Mouse (Mus musculus) forebrain, embryonic 10.5 days (tissue): ENCODE results near the gene Pkn3. TPM values are rescaled to one million over a fixed set of nuclear protein-coding genes. Genes with fewer than 3 reads are reported as not detected.

ENCODE experiments used
- DNase-seq: peaks from one replicate; pipeline ENCODE4 v3.0.0-alpha.2; 2017; ENCODE audit warnings: low spot score; ENCODE audit errors: extremely low spot score
- H3K27ac ChIP-seq: fragments of 300-500 bp; sonication (generic); 2 replicates; pipeline ENCODE4 v1.5.1; 2016; ENCODE audit warnings: mild to moderate bottlenecking
- H3K27me3 ChIP-seq: fragments of 300-500 bp; sonication (generic); 2 replicates; pipeline ENCODE4 v1.6.1; 2016; ENCODE audit warnings: mild to moderate bottlenecking; ENCODE audit not compliant: poor library complexity, severe bottlenecking
- H3K36me3 ChIP-seq: fragments of 300-500 bp; sonication (generic); replicated peaks from 2 replicates; pipeline ENCODE4 v1.6.1; 2016; ENCODE audit warnings: mild to moderate bottlenecking, moderate library complexity
- H3K4me1 ChIP-seq: fragments of 300-500 bp; sonication (generic); 2 replicates; pipeline ENCODE4 v1.6.1; 2016
- H3K4me3 ChIP-seq: fragments of 300-500 bp; sonication (generic); 2 replicates; pipeline ENCODE4 v1.5.1; 2016; ENCODE audit warnings: mild to moderate bottlenecking, moderate library complexity
- H3K9me3 ChIP-seq: fragments of 300-500 bp; sonication (generic); 2 replicates; pipeline ENCODE4 v1.6.1; 2016; ENCODE audit warnings: mild to moderate bottlenecking, moderate library complexity
- WGBS: fragments of 180-500 bp; shearing (Covaris S2); methylation state at CpG from one replicate; pipeline ENCODE4 v1.1.7; 2016; 5-methylcytosine and 5-hydroxymethylcytosine counted together
- polyA plus RNA-seq: library from polyadenylated mRNA; unstranded; fragments of >200 nt; fragmentation: Nextera tagmentation; extraction: Ambion mirVana; gene quantifications from 2 replicates; pipeline ENCODE4 v1.2.1, GENCODE M21; 2016

Gene Pkn3
- polyA plus RNA-seq, 1 experiment from 2014 or later = 12.4 TPM

GRCm38 (mm10) chr2:30091521-30091920 is 14.0 kb downstream of the Pkn3 start:
- DNase-seq = no peak
- Histone ChIP-seq H3K27me3 (no peaks in the 10 kb centered on the region), H3K9me3 (no peaks in the 10 kb centered on the region), H3K36me3 (peaks cover 43% of the 10 kb centered on the region), H3K4me3 (peak overlapping the region; percentile 72; the same call in 1 of the 2 replicates), H3K27ac (no peak overlapping the region), H3K4me1 (peaks cover 36% of the 10 kb centered on the region)
- 94% methylated on average over 12 of the region's 12 CpGs for WGBS

DNA sequence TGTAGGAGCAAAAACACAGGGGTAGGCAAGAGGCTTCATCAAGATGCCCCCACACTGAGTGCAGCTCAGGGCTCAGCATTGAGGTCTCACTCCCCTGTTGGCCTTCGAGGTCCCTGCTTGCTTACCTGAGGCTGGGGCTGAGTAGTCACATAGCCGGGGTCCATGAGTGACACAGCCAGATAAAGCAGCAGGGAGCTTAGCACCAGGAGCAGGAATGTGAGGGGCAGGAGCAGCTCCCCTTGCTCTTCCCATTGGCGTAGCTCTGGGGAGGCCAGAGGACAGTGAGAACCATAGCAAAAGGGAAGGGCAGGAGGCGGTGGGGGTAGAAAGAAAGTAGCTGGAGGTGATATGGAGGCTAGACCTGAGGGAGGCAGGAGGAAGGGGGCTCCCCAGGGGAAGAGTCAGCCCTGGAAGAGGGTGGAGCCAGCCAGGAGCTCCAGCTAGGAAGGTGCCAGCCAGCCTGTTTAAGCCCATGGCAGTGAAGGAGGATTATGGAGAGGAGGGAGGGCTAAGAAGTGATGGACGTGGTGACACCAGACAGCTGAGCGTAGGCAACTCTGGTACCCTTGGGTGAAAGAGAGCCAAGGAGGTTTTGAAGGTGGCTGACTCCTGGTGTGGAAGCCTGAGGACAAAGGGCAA is 14.9 kb downstream of the Pkn3 start:
- DNase-seq = no peak
- Histone ChIP-seq H3K4me1 (peaks cover 36% of the 10 kb centered on the region), H3K4me3 (peak overlapping the region; percentile 72), H3K9me3 (no peaks in the 10 kb centered on the region), H3K27ac (peak overlapping the region; percentile 88), H3K36me3 (peaks cover 35% of the 10 kb centered on the region), H3K27me3 (no peaks in the 10 kb centered on the region)
- 47% methylated on average over 6 of the region's 6 CpGs for WGBS

- H3K27me3 ChIP-seq = no peaks in the 10 kb centered on the region
- peak within 1 kb of the TSS; percentile 88 for H3K27ac ChIP-seq
- peaks cover 36% of the 10 kb centered on the region for H3K4me1 ChIP-seq
- under 1% methylated on average over 49 of the region's 51 CpGs for whole genome bisulfite sequencing
- peak within 1 kb of the TSS; percentile 72 for H3K4me3 ChIP-seq
- peaks cover 33% of the 10 kb centered on the region for H3K36me3 ChIP-seq
- H3K9me3 ChIP-seq = no peaks in the 10 kb centered on the region
- peak; percentile 95 for DNase-seq
These were observed 16.2 kb downstream of the Pkn3 start, which contains the start of gene Zdhhc12 for GRCm38 (mm10) chr2:30093471-30094207. Gene Zdhhc12 (minus strand): TSS chr2:30093648.

GRCm38 (mm10) chr2:30094208-30094588 is 16.7 kb downstream of the Pkn3 start:
- H3K4me3 ChIP-seq = peak overlapping the region; percentile 72
- peaks cover 32% of the 10 kb centered on the region for H3K36me3 ChIP-seq
- H3K27me3 ChIP-seq = no peaks in the 10 kb centered on the region
- DNase-seq = no peak
- peaks cover 36% of the 10 kb centered on the region for H3K4me1 ChIP-seq
- peak overlapping the region; percentile 88 for H3K27ac ChIP-seq
- 4% methylated on average over 13 of the region's 13 CpGs for WGBS
- no peaks in the 10 kb centered on the region for H3K9me3 ChIP-seq

- H3K27me3 ChIP-seq = no peaks in the 10 kb centered on the region
- H3K27ac ChIP-seq = no peak overlapping the region
- 79% methylated on average over 2 of the region's 2 CpGs for WGBS
- peaks cover 36% of the 10 kb centered on the region for H3K4me1 ChIP-seq
- peaks cover 28% of the 10 kb centered on the region for H3K36me3 ChIP-seq
- H3K9me3 ChIP-seq = no peaks in the 10 kb centered on the region
- no peak overlapping the region for H3K4me3 ChIP-seq
- peak; percentile 60 for DNase-seq
These were observed 18.5 kb downstream of the Pkn3 start for GRCm38 (mm10) chr2:30095882-30096527.

DNA sequence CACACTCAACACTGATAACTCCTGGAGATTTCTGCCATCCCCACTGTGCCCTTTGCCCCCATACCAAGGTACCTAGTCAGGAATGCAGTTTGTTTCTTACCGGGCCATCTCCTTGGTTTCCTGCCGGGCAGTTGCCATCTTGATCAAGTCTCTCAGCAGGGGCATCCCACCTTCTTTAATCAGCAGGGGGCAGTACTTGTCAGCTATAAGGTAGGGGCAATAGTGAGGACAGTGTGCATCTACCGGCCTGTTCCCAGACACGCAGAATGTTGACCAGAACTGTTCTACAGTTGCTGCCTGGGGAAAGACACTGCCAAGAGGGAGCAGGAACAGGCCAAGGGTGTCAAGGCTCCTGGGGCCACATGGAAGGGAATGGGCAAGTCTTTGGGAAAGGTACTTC is 22.7 kb downstream of the Pkn3 start:
- H3K27me3 ChIP-seq = no peaks in the 10 kb centered on the region
- H3K4me1 ChIP-seq = peaks cover 3% of the 10 kb centered on the region
- DNase-seq = no peak
- H3K9me3 ChIP-seq = no peaks in the 10 kb centered on the region
- peaks cover 53% of the 10 kb centered on the region for H3K36me3 ChIP-seq
- WGBS = 79% methylated on average over 4 of the region's 4 CpGs
- no peak overlapping the region for H3K4me3 ChIP-seq
- H3K27ac ChIP-seq = no peak overlapping the region

DNA sequence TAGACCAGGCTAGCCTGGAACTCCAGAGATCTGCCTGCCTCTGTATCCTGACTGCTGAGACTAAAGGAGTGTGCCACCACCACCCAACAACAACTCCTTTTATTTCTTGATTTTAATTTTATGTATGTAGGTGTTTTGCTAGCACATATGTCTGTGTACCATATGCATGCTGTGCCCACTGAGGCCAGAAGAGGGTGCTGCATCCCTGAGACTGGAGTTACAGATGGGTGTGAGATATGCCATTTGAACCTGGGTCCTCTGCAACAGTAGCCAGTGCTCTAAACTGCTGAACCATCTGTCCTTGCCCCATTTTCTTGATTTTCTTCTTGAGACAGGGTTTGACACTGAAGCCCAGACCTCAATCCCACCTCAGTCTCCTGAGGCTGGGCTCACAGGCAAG is 28.9 kb downstream of the Pkn3 start:
- DNase-seq = peak; percentile 54
- no peaks in the 10 kb centered on the region for H3K4me1 ChIP-seq
- H3K4me3 ChIP-seq = no peak overlapping the region
- H3K36me3 ChIP-seq = peaks cover 81% of the 10 kb centered on the region
- no peak overlapping the region for H3K27ac ChIP-seq
- no peaks in the 10 kb centered on the region for H3K9me3 ChIP-seq
- H3K27me3 ChIP-seq = no peaks in the 10 kb centered on the region

DNA sequence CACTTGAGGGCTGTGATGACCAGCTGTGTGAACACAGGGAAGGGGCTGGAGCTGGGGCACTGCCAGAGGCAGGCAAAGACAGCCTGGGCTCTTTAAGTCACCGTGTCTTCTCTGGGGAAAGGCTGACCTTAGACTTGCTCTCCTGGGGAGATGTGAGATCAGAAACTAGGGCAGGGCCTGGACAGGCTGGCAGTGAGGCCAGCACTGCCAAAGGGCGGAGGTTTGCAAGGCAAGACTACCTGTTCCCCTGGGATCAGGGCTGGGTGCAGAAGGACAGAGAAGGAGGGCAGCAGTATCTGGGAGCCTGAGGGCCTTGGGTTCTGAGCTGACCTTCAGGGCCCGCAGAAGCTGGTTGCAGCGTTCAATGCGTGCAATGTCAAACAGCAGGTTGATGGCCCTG is 30.2 kb downstream of the Pkn3 start:
- no peak for DNase-seq
- Histone ChIP-seq H3K4me1 (no peaks in the 10 kb centered on the region), H3K27ac (no peak overlapping the region), H3K9me3 (no peaks in the 10 kb centered on the region), H3K36me3 (peaks cover 80% of the 10 kb centered on the region), H3K4me3 (no peak overlapping the region), H3K27me3 (no peaks in the 10 kb centered on the region)
- WGBS = 95% methylated on average over 5 of the region's 5 CpGs

DNA sequence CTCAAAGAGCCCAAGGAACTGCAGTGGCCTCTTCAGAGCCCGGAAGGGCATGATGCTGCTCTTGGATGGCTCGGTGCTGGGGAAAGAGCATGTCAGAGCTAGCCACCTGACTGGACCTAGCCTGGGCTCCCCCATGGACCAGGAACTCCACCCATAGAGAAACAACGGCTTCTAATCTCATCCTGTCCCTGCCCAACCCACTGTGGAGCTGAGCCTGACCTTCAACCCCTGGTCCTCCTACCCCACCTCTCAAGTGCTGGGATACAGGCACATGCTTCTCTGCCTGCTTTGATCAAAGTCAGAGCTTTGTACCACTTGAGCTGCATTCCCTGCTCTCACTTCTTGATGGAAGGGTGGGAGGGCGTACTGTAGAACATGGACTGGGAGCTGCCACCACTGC is 30.8 kb downstream of the Pkn3 start:
- Histone ChIP-seq H3K4me1 (no peaks in the 10 kb centered on the region), H3K27me3 (no peaks in the 10 kb centered on the region), H3K27ac (no peak overlapping the region), H3K36me3 (peaks cover 79% of the 10 kb centered on the region), H3K4me3 (no peak overlapping the region), H3K9me3 (no peaks in the 10 kb centered on the region)
- DNase-seq = no peak
- WGBS = 94% methylated on average over 4 of the region's 4 CpGs

DNA sequence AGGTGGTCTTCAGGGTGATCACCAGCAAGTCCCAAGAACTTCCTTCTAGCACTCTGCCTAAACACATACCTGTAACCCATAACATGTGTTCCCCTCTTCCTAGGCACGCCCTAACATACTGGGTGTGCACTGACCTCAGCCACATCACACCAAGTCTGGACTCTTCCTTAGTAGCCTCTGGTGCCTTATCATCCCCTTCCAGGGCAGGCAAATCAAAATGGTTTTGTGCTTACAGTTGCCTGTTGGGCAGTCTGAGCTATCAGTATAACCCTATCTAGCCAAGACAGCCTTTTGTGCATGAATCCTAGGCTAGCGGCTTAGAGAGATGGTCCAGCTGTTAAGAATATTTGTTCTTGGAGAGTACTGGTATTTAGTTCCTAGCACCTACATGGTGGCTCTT is 34.0 kb downstream of the Pkn3 start:
- no peak for DNase-seq
- Histone ChIP-seq H3K36me3 (peaks cover 62% of the 10 kb centered on the region), H3K4me1 (no peaks in the 10 kb centered on the region), H3K27ac (no peak overlapping the region), H3K9me3 (no peaks in the 10 kb centered on the region), H3K27me3 (no peaks in the 10 kb centered on the region), H3K4me3 (no peak overlapping the region)
- 88% methylated on average over 2 of the region's 2 CpGs for WGBS

DNA sequence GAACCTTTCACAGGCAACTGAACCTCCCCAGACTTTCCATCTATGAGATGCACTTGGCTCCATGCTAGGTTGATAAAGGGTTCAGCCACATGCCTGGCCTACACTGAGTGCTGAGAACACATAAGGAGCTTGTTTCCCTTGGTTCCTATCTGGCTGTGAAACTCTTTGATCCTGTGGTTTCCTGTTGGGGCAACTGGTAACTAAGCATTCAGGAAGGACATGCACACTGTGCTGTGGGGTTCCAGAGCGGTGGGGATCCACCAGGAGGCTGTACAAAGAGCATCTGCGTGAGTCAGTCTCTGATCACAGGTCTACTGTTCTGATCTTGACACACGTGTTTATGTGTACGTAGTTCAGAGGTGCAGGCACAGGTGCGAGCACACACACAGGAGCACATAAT is 35.1 kb downstream of the Pkn3 start:
- WGBS = 89% methylated on average over 5 of the region's 5 CpGs
- H3K27me3 ChIP-seq = no peaks in the 10 kb centered on the region
- peaks cover 51% of the 10 kb centered on the region for H3K36me3 ChIP-seq
- no peaks in the 10 kb centered on the region for H3K4me1 ChIP-seq
- H3K27ac ChIP-seq = no peak overlapping the region
- no peak overlapping the region for H3K4me3 ChIP-seq
- no peaks in the 10 kb centered on the region for H3K9me3 ChIP-seq
- no peak for DNase-seq

GRCm38 (mm10) chr2:30119641-30120051 is 42.2 kb downstream of the Pkn3 start:
- no peaks in the 10 kb centered on the region for H3K9me3 ChIP-seq
- WGBS = 21% methylated on average over 6 of the region's 6 CpGs
- peaks cover 37% of the 10 kb centered on the region for H3K4me1 ChIP-seq
- H3K27me3 ChIP-seq = no peaks in the 10 kb centered on the region
- H3K4me3 ChIP-seq = peak overlapping the region; percentile 9; the same call in 1 of the 2 replicates
- H3K36me3 ChIP-seq = 0 out of 2 replicates have a peak, but pooled peaks cover 3% of the 10 kb centered on the region
- DNase-seq = no peak
- peak overlapping the region; percentile 72 for H3K27ac ChIP-seq

GRCm38 (mm10) chr2:30120269-30120668 is 42.8 kb downstream of the Pkn3 start:
- no peaks in the 10 kb centered on the region for H3K27me3 ChIP-seq
- no peak for DNase-seq
- H3K27ac ChIP-seq = peak overlapping the region; percentile 72
- WGBS = 91% methylated on average over 4 of the region's 4 CpGs
- H3K36me3 ChIP-seq = 0 out of 2 replicates have a peak, but pooled peaks cover 3% of the 10 kb centered on the region
- no peak overlapping the region for H3K4me3 ChIP-seq
- H3K9me3 ChIP-seq = no peaks in the 10 kb centered on the region
- peaks cover 43% of the 10 kb centered on the region for H3K4me1 ChIP-seq
